Mouse (Mus musculus): Measurements from ENCODE around the gene Obp2a.
"Not testable (repeated sequence)": the region's sequence is repeated elsewhere in the genome, so short reads cannot be mapped to it uniquely, and the experiment has no call there.

Obp2a gene

GRCm38 (mm10) chr2:25699743-25700142 is at the start of gene Obp2a:
Gene Obp2a, plus strand, starts transcription at chr2:25700043.
- DNase-seq (ENCODE audit: low spot score), result not testable (repeated sequence)

GRCm38 (mm10) chr2:25652902-25653301 is 46.9 kb upstream of the Obp2a start, which contains the start of gene Lcn8:
Gene Lcn8, plus strand, starts transcription at chr2:25653120.
- no peak for DNase-seq (ENCODE audit: low spot score)

DNA sequence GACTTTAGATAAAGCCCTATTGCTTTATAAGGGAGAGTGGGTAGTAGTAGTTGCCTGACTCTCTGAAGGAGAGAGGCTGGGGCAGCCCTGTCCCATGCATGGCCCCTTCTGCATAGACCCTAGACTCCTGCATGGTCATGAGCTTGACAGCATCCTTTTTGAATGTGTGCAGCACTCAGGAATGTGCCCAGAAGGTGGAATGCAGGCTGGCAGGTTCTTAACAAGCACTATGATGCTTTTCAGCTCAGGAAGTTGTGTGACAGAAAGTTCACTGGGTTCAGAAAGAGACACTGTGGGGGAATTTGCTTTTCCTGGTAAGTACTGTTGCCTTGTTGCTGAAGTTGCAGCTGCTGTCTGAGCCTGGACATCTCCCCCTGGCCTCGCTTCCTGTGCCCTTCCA is 45.3 kb upstream of the Obp2a start:
- DNase-seq (ENCODE audit: low spot score), result no peak

DNA sequence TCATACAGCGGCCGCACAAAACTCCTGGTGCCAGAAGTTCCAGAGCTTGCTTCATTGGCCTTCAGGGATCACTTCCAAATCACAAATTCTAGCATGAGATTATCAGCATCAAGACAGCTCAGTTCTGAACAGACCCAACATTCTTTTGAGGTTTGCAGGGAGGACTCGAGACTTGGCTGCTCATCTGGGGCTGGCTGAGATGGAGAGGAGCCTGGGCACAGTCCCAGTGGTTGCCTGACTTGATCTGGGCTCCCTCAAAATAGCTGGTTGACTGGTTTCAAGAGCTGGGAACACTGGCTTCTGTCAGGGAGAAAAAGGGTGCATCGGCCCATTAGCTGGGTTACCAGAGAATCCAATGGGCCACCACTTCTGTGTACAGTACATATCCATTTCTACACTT is 43.2 kb upstream of the Obp2a start:
- DNase-seq (ENCODE audit: low spot score), result no peak

- no peak for DNase-seq (ENCODE audit: low spot score)
These were observed 42.6 kb upstream of the Obp2a start for GRCm38 (mm10) chr2:25657246-25657645.

DNA sequence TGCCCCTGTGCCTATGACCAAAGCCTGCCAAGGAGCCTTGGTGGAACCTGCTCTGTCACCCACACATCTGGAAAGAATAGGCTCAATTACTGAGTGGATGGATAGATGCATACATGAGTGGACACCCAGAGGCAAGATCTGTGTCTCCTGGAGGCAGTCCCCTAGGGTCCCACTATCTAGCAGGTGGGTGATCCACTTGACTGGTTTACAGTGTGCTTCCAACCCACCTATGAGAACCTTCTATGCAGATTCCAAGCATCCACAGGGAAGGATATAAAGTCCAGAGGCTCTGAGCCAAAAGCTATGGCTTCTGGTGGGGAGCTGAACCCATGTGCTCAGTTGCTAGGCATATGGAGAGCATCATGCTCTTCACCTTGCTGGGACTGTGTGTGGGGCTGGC is 42.2 kb upstream of the Obp2a start, which contains the start of gene Lcn5:
Gene Lcn5, plus strand, starts transcription at position 301 of the 400 bp plus-strand sequence.
- no peak for DNase-seq (ENCODE audit: low spot score)

- DNase-seq (ENCODE audit: low spot score), result no peak
These were observed 39.6 kb upstream of the Obp2a start for GRCm38 (mm10) chr2:25660279-25660678.

DNA sequence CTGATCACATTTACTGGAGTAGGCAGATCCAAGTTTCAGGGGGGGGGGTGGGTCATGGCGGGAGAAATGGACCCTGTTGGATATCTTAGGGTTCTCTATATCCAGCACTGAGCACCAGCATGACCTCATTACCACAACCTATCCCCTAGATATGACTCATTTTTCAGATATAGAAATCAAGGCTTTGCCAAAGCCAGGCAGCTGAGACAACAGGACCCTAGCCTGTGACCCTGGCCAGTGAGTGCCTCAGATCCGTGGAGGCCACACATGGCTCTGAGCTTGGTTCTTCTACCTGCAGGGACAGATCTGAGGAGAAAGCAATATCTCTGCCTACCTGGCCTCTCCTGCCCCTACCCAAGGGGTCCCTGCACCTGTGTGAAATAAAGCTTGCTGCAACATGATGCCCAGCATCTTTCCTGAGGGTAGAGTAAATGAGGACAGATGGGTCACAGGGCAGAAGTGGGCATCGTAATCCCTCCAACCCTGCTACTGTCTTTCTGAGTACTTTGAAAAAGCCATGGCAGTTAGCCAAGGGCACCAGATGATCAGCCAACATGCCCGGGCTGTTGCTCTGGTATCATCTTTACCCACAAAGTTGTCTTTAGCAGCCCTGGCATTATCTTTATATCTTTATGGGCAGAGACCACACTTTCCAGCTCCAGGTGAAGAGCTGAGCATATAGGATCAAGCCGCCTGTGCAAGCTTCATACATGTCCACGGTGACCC is 38.4 kb upstream of the Obp2a start:
- no peak for DNase-seq (ENCODE audit: low spot score)

DNA sequence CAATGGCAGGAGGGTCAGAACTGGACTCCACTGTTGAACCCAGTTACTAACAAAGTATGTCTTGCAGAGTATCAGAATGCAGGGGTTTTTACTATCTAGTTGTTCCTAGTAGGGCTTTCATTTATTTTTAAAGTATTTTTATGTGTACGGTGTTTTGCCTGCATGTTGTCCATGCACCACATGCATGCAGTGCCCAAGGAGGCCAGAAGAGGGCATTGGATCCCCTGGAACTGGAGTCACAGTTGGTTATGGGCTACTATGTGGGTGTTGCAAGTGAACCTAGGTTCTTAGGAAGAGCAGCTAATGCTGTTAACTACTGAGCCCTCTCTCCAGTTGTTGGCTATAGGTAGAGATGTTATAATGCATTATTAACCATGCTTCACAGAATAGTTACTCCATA is 36.3 kb upstream of the Obp2a start:
- DNase-seq (ENCODE audit: low spot score), result no peak

DNA sequence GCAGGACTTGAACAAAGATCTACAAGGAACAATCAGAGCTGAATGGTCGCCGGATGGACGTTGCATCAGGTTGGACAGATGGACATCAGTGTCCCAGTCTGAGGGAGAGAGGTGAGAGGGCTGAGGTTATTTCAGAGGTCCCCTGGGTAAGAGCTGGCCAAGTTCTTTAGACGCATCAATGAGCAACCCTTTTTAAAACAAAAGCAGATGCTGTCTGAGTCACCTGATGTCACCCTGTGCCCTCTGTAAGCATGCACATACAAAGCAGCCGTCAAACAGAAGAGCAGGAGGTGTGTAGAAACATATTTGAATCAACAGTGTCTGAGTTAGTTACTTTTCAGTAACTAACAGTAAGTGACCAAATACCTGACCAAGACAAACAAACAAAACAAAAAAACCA is 35.7 kb upstream of the Obp2a start:
- no peak for DNase-seq (ENCODE audit: low spot score)

DNA sequence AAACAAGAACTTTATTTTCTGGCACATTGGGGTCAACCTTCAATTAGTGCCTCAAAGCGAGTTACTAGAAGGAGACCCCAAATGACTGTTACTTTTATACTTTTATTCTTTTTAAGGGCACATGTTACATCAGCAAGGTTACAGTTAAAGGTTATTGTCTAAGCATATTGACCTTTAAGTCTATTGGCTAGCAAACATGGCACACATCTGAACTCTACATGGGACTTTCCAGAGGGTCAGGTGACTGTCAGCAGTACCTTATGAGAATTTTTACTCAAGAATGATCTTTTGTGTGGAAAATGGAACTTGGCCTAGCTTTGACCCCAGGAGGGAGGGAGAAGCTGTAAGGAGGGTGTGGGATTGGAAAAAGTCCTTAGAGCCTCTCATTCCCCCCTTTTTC is 33.3 kb upstream of the Obp2a start:
- DNase-seq (ENCODE audit: low spot score), result no peak

DNA sequence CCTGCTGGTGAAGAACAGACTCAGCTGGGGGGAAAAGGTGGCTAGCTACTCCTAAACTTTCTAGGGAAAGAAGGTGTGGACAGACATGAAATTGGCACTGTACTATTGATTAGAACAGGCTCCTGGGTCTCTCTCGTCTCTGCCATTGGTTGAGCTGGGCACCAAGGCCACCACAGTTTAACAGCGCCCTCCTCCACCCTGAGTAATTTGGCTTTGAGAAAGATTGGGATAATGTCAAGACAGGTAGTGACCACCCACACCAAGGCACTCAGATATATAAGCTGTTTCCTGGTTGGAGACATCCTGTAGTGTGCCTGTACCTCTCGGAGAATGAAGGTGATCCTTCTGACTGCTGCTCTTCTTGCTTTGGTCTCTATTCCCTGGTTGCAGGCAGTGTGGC is 23.4 kb upstream of the Obp2a start, which contains the start of gene Lcn6:
Gene Lcn6, plus strand, starts transcription at position 301 of the 400 bp plus-strand sequence.
- DNase-seq (ENCODE audit: low spot score), result no peak

- no peak for DNase-seq (ENCODE audit: low spot score)
These were observed 20.3 kb upstream of the Obp2a start for GRCm38 (mm10) chr2:25679559-25679958.

- no peak for DNase-seq (ENCODE audit: low spot score)
These were observed 17.4 kb upstream of the Obp2a start, which contains the start of gene Lcn10 for GRCm38 (mm10) chr2:25682426-25682825. Gene Lcn10, plus strand, starts transcription at chr2:25682726.

GRCm38 (mm10) chr2:25686941-25687340 is 12.9 kb upstream of the Obp2a start:
- DNase-seq (ENCODE audit: low spot score), result no peak

GRCm38 (mm10) chr2:25694605-25695004 is 5.2 kb upstream of the Obp2a start:
- peak; percentile 48 for DNase-seq (ENCODE audit: low spot score)

DNA sequence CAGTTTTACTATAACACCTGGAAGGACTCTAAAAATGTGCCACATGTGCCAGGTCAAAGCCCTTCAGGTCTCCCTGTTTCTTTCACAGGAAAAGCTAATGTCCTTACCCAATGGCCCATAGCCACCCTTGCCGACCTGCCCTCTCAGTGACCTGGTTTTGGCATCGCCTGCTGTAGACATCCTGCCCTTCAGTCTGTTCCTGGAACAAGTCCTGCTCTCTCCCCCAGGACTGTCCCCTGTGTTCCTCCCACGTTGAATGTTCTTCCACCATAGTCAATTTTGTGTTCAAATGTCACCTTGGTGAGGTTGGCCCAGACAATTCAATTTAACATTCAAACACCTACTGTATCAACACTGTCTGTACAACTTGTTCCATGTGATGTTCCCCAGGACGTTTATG is 2.9 kb upstream of the Obp2a start:
- no peak for DNase-seq (ENCODE audit: low spot score)

GRCm38 (mm10) chr2:25698696-25699095 is 1.1 kb upstream of the Obp2a start:
- DNase-seq (ENCODE audit: low spot score), result no peak

GRCm38 (mm10) chr2:25701001-25701400 is 1.2 kb downstream of the Obp2a start:
- DNase-seq (ENCODE audit: low spot score), result no peak

DNA sequence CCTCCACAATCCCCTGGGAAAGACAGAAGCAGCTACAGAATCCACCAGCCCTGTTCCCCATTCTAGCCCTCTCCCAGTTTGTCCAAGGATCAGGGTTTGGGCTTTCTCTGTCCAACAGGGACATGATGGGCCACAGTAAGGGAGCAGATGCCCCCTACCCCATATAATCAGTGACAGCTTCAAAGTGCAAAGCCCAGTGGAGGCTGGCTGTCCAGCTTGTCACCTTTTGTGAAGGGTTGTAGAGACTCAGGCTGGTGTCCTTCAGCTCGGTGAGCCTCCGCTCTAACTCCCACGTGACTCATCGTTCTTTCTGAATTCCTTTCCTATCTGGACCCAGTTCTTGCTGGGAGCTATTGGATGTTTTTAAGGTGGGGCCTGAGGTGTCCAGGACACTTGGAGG is 3.9 kb downstream of the Obp2a start:
- no peak for DNase-seq (ENCODE audit: low spot score)

DNA sequence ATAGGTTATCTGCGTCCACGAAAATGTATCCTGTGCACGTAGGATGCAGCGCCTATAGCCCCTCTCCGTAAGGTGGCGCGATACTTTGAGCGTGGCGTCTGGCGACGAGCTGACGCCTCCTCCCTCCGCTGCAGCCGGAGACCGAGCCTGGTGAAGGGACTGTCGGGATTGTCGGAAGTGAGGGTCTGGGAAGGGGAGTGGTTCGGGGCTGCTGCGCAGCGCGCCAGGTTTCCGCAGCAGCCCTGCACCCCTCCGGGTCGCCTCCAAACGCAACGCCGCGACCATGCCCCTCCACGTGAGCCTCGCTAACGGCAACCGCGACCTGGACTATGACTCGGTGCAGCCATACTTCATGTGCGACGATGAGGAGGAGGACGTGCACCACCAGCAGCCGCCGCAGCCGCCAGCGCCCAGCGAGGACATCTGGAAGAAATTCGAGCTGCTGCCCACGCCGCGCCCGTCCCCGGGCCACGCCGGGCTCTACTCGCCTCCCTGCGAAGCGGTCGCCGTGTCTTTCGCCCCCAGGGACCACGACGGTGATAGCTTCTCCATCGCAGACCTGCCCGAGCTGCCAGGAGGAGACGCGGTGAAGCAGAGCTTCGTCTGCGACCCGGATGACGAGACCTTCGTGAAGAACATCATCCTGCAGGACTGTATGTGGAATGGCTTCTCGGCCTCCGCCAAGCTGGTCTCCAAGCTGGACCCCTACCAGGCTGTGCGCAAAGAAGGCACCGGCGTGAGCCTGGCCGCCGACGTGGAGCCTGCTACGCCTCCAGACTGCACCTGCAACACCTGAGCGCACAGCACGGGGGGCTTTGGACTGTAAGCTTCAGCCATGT is 7.0 kb downstream of the Obp2a start, which contains the start of gene Bmyc:
Gene Bmyc, plus strand, starts transcription at position 97 of the 839 bp plus-strand sequence.
- peak; percentile 85 for DNase-seq (ENCODE audit: low spot score)

DNA sequence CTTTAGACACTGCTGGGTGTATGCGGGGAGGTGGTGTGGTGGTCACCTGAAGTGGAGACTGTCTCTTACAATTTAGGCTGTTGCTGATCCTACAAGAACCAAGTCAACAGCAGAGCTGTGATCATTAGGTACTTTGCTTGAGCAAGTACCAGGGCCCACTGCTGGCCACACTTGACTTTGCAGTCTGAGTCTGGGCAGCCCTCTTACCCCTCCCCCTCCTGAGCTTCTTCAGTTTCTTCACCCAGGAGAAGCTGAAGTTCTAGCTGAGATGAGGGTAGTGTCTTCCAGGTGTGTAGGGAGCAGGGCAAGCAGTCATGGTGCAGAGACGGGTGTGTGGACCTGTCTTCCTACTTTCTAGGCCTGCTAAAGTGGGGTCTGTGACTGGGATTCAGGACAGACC is 8.3 kb downstream of the Obp2a start:
- no peak for DNase-seq (ENCODE audit: low spot score)

DNA sequence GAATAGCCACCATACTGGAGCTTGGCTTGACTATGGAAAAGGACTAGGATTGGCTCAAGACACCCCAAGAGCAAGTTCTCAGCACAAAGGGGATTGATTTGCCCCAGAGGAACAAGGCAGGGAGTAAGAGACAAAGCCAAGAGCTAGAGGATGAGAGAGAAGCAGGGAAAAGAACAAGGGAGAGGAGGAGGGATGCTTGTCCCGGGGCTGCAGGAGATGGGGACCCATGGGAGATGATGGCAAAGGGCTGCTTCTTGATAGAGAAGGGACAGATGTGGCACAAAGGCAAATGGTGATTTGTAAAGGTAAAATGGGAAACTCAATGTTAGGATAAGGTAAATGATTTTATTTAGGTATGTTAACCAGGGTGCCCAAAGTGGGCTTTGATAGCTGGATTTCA is 9.2 kb downstream of the Obp2a start:
- not testable (repeated sequence) for DNase-seq (ENCODE audit: low spot score)
